Mouse (Mus musculus) limb, embryonic 14.5 days (tissue): ENCODE results near the gene Gm14862. TPM values are rescaled to one million over a fixed set of nuclear protein-coding genes. Genes with fewer than 3 reads are reported as not detected.
"Not testable (repeated sequence)": the region's sequence is repeated elsewhere in the genome, so short reads cannot be mapped to it uniquely, and the experiment has no call there.

ENCODE experiments used
- ATAC-seq: fragments of 200-750 bp; cut with Nextera tagmentation; 2 replicates; pipeline ENCODE4 v1.8.0; 2017; ENCODE audit warnings: low read depth, moderate number of reproducible peaks, moderate TSS enrichment; ENCODE audit not compliant: low FRiP score
- DNase-seq: peaks from one replicate; pipeline ENCODE4 v3.0.0-alpha.2; 2015; ENCODE audit warnings: low spot score
- H3K27ac ChIP-seq: fragments of 300-500 bp; sonication (generic); replicated peaks from 2 replicates; pipeline ENCODE4 v1.5.1; 2014; ENCODE audit warnings: low read depth, mild to moderate bottlenecking, low read length, moderate library complexity, mixed read lengths
- H3K27me3 ChIP-seq: fragments of 300-500 bp; sonication (generic); 2 replicates; pipeline ENCODE4 v1.6.1; 2014; ENCODE audit warnings: low read length, mixed read lengths; ENCODE audit not compliant: control insufficient read depth, insufficient read depth
- H3K36me3 ChIP-seq: fragments of 300-500 bp; sonication (generic); 2 replicates; pipeline ENCODE4 v1.6.1; 2014; ENCODE audit warnings: mild to moderate bottlenecking, low read length, moderate library complexity, mixed read lengths; ENCODE audit not compliant: control insufficient read depth, insufficient read depth
- H3K4me1 ChIP-seq: fragments of 300-500 bp; sonication (generic); 2 replicates; pipeline ENCODE4 v1.6.1; 2014; ENCODE audit warnings: antibody characterized with exemption, low read length, mixed read lengths; ENCODE audit not compliant: control insufficient read depth, insufficient read depth
- H3K4me2 ChIP-seq: fragments of 300-500 bp; sonication (generic); replicated peaks from 2 replicates; pipeline ENCODE4 v1.6.1; 2014; ENCODE audit warnings: low read depth, mild to moderate bottlenecking, low read length, moderate library complexity; ENCODE audit not compliant: severe bottlenecking
- H3K4me3 ChIP-seq: fragments of 300-500 bp; sonication (generic); replicated peaks from 2 replicates; pipeline ENCODE4 v1.5.1; 2014; ENCODE audit warnings: low read length
- H3K9ac ChIP-seq: fragments of 300-500 bp; sonication (generic); 2 replicates; pipeline ENCODE4 v1.6.1; 2014; ENCODE audit warnings: mild to moderate bottlenecking, low read depth, low read length, moderate library complexity; ENCODE audit not compliant: severe bottlenecking
- H3K9me3 ChIP-seq: fragments of 300-500 bp; sonication (generic); 2 replicates; pipeline ENCODE4 v1.6.1; 2016; ENCODE audit warnings: low read length; ENCODE audit not compliant: control insufficient read depth
- POLR2A ChIP-seq: fragments of 200-500 bp; IDR thresholded peaks from 2 replicates; pipeline ENCODE4 v1.8.0; 2012; ENCODE audit warnings: inconsistent platforms, mild to moderate bottlenecking, moderate library complexity, borderline replicate concordance; ENCODE audit not compliant: insufficient read depth, insufficient read length; ENCODE audit errors: extremely low read depth
- WGBS: fragments of 180-500 bp; shearing (Covaris S2); extraction: QIAGEN DNeasy Blood & Tissue Kit; methylation state at CpG from one replicate; pipeline ENCODE4 v1.1.7; 2014; 5-methylcytosine and 5-hydroxymethylcytosine counted together
- polyA plus RNA-seq, 2 experiments: library from polyadenylated mRNA; depleted of rRNA in 1 of 2; stranded (reverse) in 1 of 2; unstranded in 1 of 2; fragments of >200 nt; fragmentation: Nextera tagmentation in 1 of 2; extraction: Ambion mirVana in 1 of 2; gene quantifications; 2 replicates each; pipeline versions ENCODE4 v1.2.1 to v1.2.3; 2012 to 2014

The Gm14862 gene
- polyA plus RNA-seq (2012; rRNA removed): not detected in 2 replicates
- polyA plus RNA-seq (2014; fragmentation: Nextera tagmentation; extraction: Ambion mirVana): not detected in 2 replicates

- no peak for DNase-seq
- no peak for TF ChIP-seq POLR2A
These were observed at the start of gene Gm14862 for GRCm38 (mm10) chrX:9256766-9257165. TSS of gene Gm14862 (minus strand) at chrX:9256899.

GRCm38 (mm10) chrX:9303455-9303854 is 46.8 kb upstream of the Gm14862 start:
- H3K9ac ChIP-seq: no peak overlapping the region
- no peaks in the 10 kb centered on the region for H3K27me3 ChIP-seq
- no peaks in the 10 kb centered on the region for H3K9me3 ChIP-seq
- ATAC-seq (no peak), DNase-seq (no peak)
- no peak overlapping the region for H3K4me3 ChIP-seq
- no peaks in the 10 kb centered on the region for H3K36me3 ChIP-seq
- H3K4me1 ChIP-seq: no peaks in the 10 kb centered on the region
- no peak overlapping the region for H3K4me2 ChIP-seq
- no peak for TF ChIP-seq POLR2A
- H3K27ac ChIP-seq: no peak overlapping the region
- WGBS: 71% methylated on average over 1 of the region's 1 CpGs

More at GRCm38 (mm10) chrX:9256766-9257165, at the start of gene Gm14862:
- no peaks in the 10 kb centered on the region for H3K27me3 ChIP-seq
- 84% methylated on average over 5 of the region's 5 CpGs for WGBS
- H3K27ac ChIP-seq: no peak within 1 kb of the TSS
- ATAC-seq: no peak
- no peaks in the 10 kb centered on the region for H3K4me1 ChIP-seq
- H3K9me3 ChIP-seq: no peaks in the 10 kb centered on the region
- H3K4me3 ChIP-seq: no peak within 1 kb of the TSS
- no peak within 1 kb of the TSS for H3K4me2 ChIP-seq
- H3K36me3 ChIP-seq: no peaks in the 10 kb centered on the region
- H3K9ac ChIP-seq: no peak within 1 kb of the TSS

- no peak for ATAC-seq
These were observed 46.1 kb upstream of the Gm14862 start for GRCm38 (mm10) chrX:9302791-9303190.

GRCm38 (mm10) chrX:9298413-9298864 is 41.7 kb upstream of the Gm14862 start:
- ATAC-seq (no peak), DNase-seq (no peak)
- Histone ChIP-seq H3K4me2 (no peak overlapping the region), H3K4me1 (no peaks in the 10 kb centered on the region), H3K27ac (no peak overlapping the region), H3K27me3 (no peaks in the 10 kb centered on the region), H3K4me3 (no peak overlapping the region), H3K9me3 (no peaks in the 10 kb centered on the region), H3K36me3 (no peaks in the 10 kb centered on the region), H3K9ac (no peak overlapping the region)
- WGBS: 87% methylated on average over 5 of the region's 5 CpGs
- TF ChIP-seq POLR2A: no peak

More at GRCm38 (mm10) chrX:9302791-9303190, 46.1 kb upstream of the Gm14862 start:
- no peaks in the 10 kb centered on the region for H3K4me1 ChIP-seq
- H3K4me2 ChIP-seq: no peak overlapping the region
- H3K27me3 ChIP-seq: no peaks in the 10 kb centered on the region
- TF ChIP-seq POLR2A: no peak
- H3K9me3 ChIP-seq: no peaks in the 10 kb centered on the region
- DNase-seq: no peak
- no peak overlapping the region for H3K27ac ChIP-seq
- no peaks in the 10 kb centered on the region for H3K36me3 ChIP-seq
- H3K4me3 ChIP-seq: no peak overlapping the region
- H3K9ac ChIP-seq: no peak overlapping the region
- 77% methylated on average over 5 of the region's 5 CpGs for WGBS

- 91% methylated on average over 3 of the region's 4 CpGs for WGBS
- not testable (repeated sequence) for H3K9ac ChIP-seq, H3K4me3 ChIP-seq, DNase-seq, H3K4me2 ChIP-seq, H3K27me3 ChIP-seq, H3K36me3 ChIP-seq, ATAC-seq, H3K4me1 ChIP-seq, H3K27ac ChIP-seq, H3K9me3 ChIP-seq
These were observed 36.6 kb upstream of the Gm14862 start for GRCm38 (mm10) chrX:9293140-9293829.

GRCm38 (mm10) chrX:9283464-9283863 is 26.8 kb upstream of the Gm14862 start, which contains the start of gene H2al1m:
TSS of gene H2al1m (plus strand) at chrX:9283764.
- not testable (repeated sequence) for H3K4me1 ChIP-seq, H3K9ac ChIP-seq, H3K4me2 ChIP-seq, H3K27me3 ChIP-seq, DNase-seq, H3K9me3 ChIP-seq, H3K36me3 ChIP-seq, H3K27ac ChIP-seq, ATAC-seq, H3K4me3 ChIP-seq
- WGBS: no CpG with 5 or more reads among the region's 1 CpGs
